Mouse (Mus musculus): Measurements from ENCODE around the gene Ssh3. TPM values are rescaled to one million over a fixed set of nuclear protein-coding genes. Genes with fewer than 3 reads are reported as not detected.
"Not testable (repeated sequence)": the region's sequence is repeated elsewhere in the genome, so short reads cannot be mapped to it uniquely, and the experiment has no call there.

Gene Ssh3
- polyA plus RNA-seq, 1 experiment from 2014 or later: 14.0 TPM

DNA sequence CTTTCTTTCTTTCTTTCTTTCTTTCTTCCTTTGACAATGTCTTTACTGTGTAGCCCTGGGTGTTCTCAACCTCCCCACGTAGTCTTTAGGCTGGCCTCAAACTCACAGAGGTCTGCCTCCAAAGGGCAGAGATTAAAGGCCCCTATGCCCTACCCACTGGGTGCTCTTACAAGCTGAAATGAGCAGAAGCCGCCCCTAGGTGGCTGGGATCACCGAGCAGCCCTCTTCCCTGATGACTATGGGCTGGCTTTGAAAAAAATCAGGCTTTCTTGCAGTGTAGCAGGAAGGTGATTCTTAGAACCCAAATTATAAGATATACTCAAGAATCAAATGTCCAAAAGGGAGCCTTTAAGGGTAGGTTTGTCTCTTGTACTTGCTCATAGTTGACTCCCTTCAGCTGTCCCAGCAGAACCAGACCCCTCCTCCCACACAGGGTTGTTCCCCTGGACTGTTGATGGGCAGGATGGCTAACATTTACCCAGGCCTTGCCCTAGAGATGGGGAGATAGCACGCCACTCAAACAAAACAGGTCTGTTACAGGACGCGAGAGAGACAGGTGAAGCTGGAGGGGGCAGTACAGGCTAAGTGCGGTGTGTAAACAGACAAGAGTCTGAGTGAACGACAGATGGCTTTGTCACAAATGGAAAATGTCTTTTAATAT is 7.8 kb downstream of the Ssh3 start:
- Histone ChIP-seq H3K9me3 (ENCODE audit: control insufficient read depth, low read length) (no peaks in the 10 kb centered on the region), H3K4me1 (ENCODE audit: control insufficient read depth, insufficient read depth, low read length) (0 out of 2 replicates have a peak, but pooled peaks cover 2% of the 10 kb centered on the region), H3K36me3 (ENCODE audit: control insufficient read depth, insufficient read depth, low read length) (no peaks in the 10 kb centered on the region), H3K27me3 (ENCODE audit: control insufficient read depth, insufficient read depth, low read length) (no peaks in the 10 kb centered on the region), H3K9ac (replicated peaks; ENCODE audit: low read depth, low read length) (no peak overlapping the region), H3K27ac (ENCODE audit: low read depth, low read length) (no peak overlapping the region), H3K4me3 (ENCODE audit: low read depth, low read length) (no peak overlapping the region), H3K4me2 (ENCODE audit: low read depth, low read length) (no peak overlapping the region)
- 62% methylated on average over 8 of the region's 8 CpGs for WGBS
- no peak for ATAC-seq (ENCODE audit: low read depth)

DNA sequence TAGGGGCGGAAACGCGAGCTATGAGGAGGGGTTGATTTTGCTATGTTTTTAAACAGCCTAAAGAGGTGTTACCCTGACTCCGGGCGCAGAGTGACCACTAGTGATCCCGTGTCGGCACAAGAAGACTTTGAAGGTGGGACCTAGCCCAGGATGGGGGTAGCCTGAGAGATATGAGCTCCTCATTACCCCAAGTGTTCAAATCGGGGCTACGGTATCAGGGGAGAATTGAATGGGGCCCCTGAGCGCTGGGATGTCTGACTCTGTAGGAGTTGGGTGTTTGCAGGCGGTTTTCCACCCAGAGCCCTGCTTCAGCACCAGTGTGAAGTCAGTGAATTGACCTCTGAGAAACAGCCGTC is 11.1 kb downstream of the Ssh3 start:
- 17% methylated on average over 12 of the region's 12 CpGs for WGBS
- Histone ChIP-seq H3K27ac (ENCODE audit: low read depth, low read length) (no peak overlapping the region), H3K4me1 (ENCODE audit: control insufficient read depth, insufficient read depth, low read length) (0 out of 2 replicates have a peak, but pooled peaks cover 2% of the 10 kb centered on the region), H3K9ac (replicated peaks; ENCODE audit: low read depth, low read length) (peak overlapping the region; percentile 25; the same call in 1 of the 2 replicates), H3K36me3 (ENCODE audit: control insufficient read depth, insufficient read depth, low read length) (no peaks in the 10 kb centered on the region), H3K4me2 (ENCODE audit: low read depth, low read length) (peak overlapping the region; percentile 84), H3K9me3 (ENCODE audit: control insufficient read depth, low read length) (no peaks in the 10 kb centered on the region), H3K27me3 (ENCODE audit: control insufficient read depth, insufficient read depth, low read length) (no peaks in the 10 kb centered on the region), H3K4me3 (ENCODE audit: low read depth, low read length) (peak overlapping the region; percentile 51)
- ATAC-seq (ENCODE audit: low read depth): no peak

DNA sequence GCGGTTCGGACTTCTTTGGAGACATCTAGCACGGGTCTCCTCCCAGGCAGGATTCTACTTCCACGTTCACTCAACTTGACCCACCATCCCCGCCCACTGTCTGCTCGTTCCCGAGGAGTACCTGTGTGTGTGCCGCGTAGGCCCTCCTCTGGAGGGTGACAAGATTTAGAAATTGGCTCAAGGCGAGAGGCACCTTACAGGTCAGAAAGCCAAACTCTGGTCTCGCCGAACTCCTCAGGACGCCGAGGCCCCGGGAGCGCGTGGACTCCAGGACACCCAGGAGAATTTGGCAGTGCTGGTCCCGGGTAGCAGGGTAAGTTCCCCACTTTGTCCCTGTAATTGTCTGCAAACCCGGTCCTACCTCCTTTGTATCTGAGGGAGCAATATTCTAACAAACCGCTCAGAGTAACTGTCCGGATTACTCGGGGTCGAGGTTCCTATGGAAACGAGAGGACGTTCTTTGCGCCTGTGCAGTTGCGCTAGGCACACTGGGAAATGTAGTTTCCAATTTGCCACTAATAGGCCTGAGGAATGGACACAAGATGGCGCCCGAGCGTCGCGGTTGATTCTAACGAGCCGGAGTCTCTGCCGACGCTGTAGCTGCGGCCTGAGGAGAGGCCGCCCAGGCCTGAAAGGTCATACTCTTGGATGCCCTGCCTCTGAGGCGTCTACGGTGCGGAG is 11.6 kb downstream of the Ssh3 start:
- Histone ChIP-seq H3K27ac (ENCODE audit: low read depth, low read length) (no peak overlapping the region), H3K27me3 (ENCODE audit: control insufficient read depth, insufficient read depth, low read length) (no peaks in the 10 kb centered on the region), H3K9me3 (ENCODE audit: control insufficient read depth, low read length) (no peaks in the 10 kb centered on the region), H3K4me3 (ENCODE audit: low read depth, low read length) (peak overlapping the region; percentile 51), H3K4me1 (ENCODE audit: control insufficient read depth, insufficient read depth, low read length) (0 out of 2 replicates have a peak, but pooled peaks cover 2% of the 10 kb centered on the region), H3K9ac (replicated peaks; ENCODE audit: low read depth, low read length) (peak overlapping the region; percentile 50), H3K36me3 (ENCODE audit: control insufficient read depth, insufficient read depth, low read length) (no peaks in the 10 kb centered on the region), H3K4me2 (ENCODE audit: low read depth, low read length) (peak overlapping the region; percentile 84)
- ATAC-seq (ENCODE audit: low read depth): peak; percentile 93
- under 1% methylated on average over 41 of the region's 41 CpGs for WGBS

DNA sequence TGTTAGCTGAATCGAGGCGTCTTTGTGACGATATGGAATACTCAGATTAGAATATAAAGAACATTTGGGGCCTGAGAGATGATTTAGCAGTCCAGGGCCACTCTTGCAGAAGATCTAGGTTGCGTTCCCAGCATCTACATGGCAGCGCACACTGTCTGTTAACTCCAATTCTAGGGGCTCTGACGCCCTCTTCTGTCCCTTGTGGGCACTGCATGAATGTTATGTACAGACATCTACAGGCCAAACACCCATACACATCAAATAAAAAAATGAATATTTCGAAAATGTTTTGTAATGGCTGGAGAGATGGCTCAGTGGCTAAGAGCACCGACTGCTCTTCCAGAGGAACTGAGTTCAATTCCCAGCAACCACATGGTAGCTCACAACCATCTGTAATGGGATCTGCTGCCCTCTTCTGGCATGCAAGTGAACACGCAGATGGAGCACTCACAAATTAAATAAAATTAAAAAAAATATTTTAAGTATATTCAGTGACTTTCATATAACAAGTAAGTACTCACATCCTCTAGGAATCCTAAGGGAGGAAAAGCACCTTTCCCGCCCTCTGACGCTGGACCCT is 13.3 kb downstream of the Ssh3 start:
- no peak overlapping the region for H3K27ac ChIP-seq (ENCODE audit: low read depth, low read length)
- no peaks in the 10 kb centered on the region for H3K9me3 ChIP-seq (ENCODE audit: control insufficient read depth, low read length)
- no peak overlapping the region for H3K4me2 ChIP-seq (ENCODE audit: low read depth, low read length)
- no peaks in the 10 kb centered on the region for H3K36me3 ChIP-seq (ENCODE audit: control insufficient read depth, insufficient read depth, low read length)
- H3K27me3 ChIP-seq (ENCODE audit: control insufficient read depth, insufficient read depth, low read length): no peaks in the 10 kb centered on the region
- H3K4me3 ChIP-seq (ENCODE audit: low read depth, low read length): no peak overlapping the region
- H3K4me1 ChIP-seq (ENCODE audit: control insufficient read depth, insufficient read depth, low read length): 0 out of 2 replicates have a peak, but pooled peaks cover 2% of the 10 kb centered on the region
- ATAC-seq (ENCODE audit: low read depth): no peak
- 75% methylated on average over 11 of the region's 11 CpGs for WGBS
- no peak overlapping the region for H3K9ac ChIP-seq (replicated peaks; ENCODE audit: low read depth, low read length)

DNA sequence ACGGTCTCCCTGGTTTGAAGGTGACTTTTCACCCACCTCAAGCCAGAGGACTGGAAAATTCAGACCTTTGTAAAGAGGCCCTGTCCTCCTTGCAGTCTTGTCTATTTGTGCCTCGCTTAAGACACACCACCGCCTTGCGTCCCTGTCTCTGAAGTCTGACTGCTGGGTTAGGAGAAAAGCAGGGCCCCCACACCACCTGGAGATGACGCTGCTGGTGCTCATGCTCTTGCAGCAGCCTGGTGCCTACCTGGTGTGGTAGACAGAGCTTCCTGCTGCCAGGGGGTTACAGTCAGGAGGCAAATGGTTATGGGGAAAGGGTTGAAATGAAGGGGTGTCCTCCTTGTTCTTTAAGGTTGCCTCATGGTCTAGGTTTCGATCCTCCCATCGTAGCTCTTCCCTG is 14.8 kb downstream of the Ssh3 start:
- 92% methylated on average over 7 of the region's 7 CpGs for WGBS
- no peak overlapping the region for H3K4me3 ChIP-seq (ENCODE audit: low read depth, low read length)
- H3K9ac ChIP-seq (replicated peaks; ENCODE audit: low read depth, low read length): no peak overlapping the region
- no peak overlapping the region for H3K27ac ChIP-seq (ENCODE audit: low read depth, low read length)
- H3K4me1 ChIP-seq (ENCODE audit: control insufficient read depth, insufficient read depth, low read length): 0 out of 2 replicates have a peak, but pooled peaks cover 2% of the 10 kb centered on the region
- H3K4me2 ChIP-seq (ENCODE audit: low read depth, low read length): no peak overlapping the region
- H3K36me3 ChIP-seq (ENCODE audit: control insufficient read depth, insufficient read depth, low read length): no peaks in the 10 kb centered on the region
- H3K9me3 ChIP-seq (ENCODE audit: control insufficient read depth, low read length): no peaks in the 10 kb centered on the region
- no peaks in the 10 kb centered on the region for H3K27me3 ChIP-seq (ENCODE audit: control insufficient read depth, insufficient read depth, low read length)
- no peak for ATAC-seq (ENCODE audit: low read depth)

DNA sequence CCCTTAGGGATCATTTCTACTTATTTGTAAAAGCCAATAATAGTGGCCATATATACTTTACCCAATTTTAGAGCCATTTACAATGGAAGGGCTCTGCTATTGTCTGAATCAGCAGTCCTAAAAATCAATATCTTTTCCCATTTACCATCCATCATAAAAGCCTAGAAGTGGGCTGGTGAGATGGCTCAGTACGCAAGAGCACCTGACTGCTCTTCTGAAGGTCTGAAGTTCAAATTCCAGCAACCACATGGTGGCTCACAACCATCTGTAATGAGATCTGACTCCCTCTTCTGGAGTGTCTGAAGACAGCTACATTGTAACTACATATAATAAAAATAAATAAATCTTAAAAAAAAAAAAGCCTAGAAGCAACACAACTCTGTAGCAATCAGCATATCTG is 20.3 kb downstream of the Ssh3 start:
- H3K27ac ChIP-seq (ENCODE audit: low read depth, low read length); ATAC-seq (ENCODE audit: low read depth); H3K36me3 ChIP-seq (ENCODE audit: control insufficient read depth, insufficient read depth, low read length); H3K4me3 ChIP-seq (ENCODE audit: low read depth, low read length); H3K9me3 ChIP-seq (ENCODE audit: control insufficient read depth, low read length); H3K27me3 ChIP-seq (ENCODE audit: control insufficient read depth, insufficient read depth, low read length); H3K4me2 ChIP-seq (ENCODE audit: low read depth, low read length); H3K4me1 ChIP-seq (ENCODE audit: control insufficient read depth, insufficient read depth, low read length); H3K9ac ChIP-seq (replicated peaks; ENCODE audit: low read depth, low read length): not testable (repeated sequence)
- WGBS: 65% methylated on average over 1 of the region's 1 CpGs

DNA sequence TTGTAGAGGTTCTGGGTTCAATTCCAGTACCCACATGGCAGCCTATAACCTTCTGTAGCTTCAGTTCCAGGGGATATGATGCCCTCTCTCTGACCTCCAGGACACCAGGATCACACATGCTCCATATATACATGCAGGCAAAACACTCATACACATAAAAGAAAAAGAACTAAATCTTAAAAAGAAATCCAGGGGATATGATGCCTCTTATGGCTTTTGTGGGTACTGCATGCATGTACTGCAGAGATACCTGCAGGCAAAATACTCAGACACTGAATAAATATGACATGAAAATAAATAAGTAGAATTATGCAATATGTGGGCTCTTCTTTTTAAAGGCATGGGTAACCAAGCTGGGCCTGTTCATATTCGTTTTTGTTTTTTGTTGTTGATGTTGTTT is 22.0 kb downstream of the Ssh3 start:
- Histone ChIP-seq H3K4me3 (ENCODE audit: low read depth, low read length) (no peak overlapping the region), H3K27ac (ENCODE audit: low read depth, low read length) (no peak overlapping the region), H3K27me3 (ENCODE audit: control insufficient read depth, insufficient read depth, low read length) (no peaks in the 10 kb centered on the region), H3K9ac (replicated peaks; ENCODE audit: low read depth, low read length) (no peak overlapping the region), H3K9me3 (ENCODE audit: control insufficient read depth, low read length) (no peaks in the 10 kb centered on the region), H3K36me3 (ENCODE audit: control insufficient read depth, insufficient read depth, low read length) (no peaks in the 10 kb centered on the region), H3K4me2 (ENCODE audit: low read depth, low read length) (no peak overlapping the region), H3K4me1 (ENCODE audit: control insufficient read depth, insufficient read depth, low read length) (no peaks in the 10 kb centered on the region)
- no peak for ATAC-seq (ENCODE audit: low read depth)
- WGBS: 57% methylated on average over 1 of the region's 1 CpGs

DNA sequence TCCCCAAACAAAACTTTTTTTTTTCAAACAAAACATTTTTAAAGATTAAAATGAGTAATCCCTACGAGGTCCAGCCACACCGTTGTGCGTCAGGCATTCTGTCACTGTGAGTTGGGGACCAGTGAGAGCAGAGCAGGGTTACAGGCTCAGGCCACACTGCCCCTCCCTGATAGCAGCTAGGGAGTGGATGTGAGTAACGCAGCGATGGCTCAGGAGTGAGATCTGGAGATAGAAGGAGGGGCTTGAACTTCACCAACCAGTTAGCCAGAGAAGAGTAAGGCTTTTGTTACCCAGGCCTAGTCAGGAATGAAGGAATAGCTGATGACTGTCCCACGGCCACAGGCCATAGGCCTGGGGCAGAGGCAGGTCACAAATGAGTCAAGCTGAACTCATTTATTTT is 24.2 kb downstream of the Ssh3 start:
- Histone ChIP-seq H3K4me2 (ENCODE audit: low read depth, low read length) (no peak overlapping the region), H3K9me3 (ENCODE audit: control insufficient read depth, low read length) (no peaks in the 10 kb centered on the region), H3K4me3 (ENCODE audit: low read depth, low read length) (no peak overlapping the region), H3K9ac (replicated peaks; ENCODE audit: low read depth, low read length) (no peak overlapping the region), H3K4me1 (ENCODE audit: control insufficient read depth, insufficient read depth, low read length) (no peaks in the 10 kb centered on the region), H3K27ac (ENCODE audit: low read depth, low read length) (no peak overlapping the region), H3K27me3 (ENCODE audit: control insufficient read depth, insufficient read depth, low read length) (no peaks in the 10 kb centered on the region), H3K36me3 (ENCODE audit: control insufficient read depth, insufficient read depth, low read length) (no peaks in the 10 kb centered on the region)
- WGBS: 81% methylated on average over 6 of the region's 6 CpGs
- no peak for ATAC-seq (ENCODE audit: low read depth)

DNA sequence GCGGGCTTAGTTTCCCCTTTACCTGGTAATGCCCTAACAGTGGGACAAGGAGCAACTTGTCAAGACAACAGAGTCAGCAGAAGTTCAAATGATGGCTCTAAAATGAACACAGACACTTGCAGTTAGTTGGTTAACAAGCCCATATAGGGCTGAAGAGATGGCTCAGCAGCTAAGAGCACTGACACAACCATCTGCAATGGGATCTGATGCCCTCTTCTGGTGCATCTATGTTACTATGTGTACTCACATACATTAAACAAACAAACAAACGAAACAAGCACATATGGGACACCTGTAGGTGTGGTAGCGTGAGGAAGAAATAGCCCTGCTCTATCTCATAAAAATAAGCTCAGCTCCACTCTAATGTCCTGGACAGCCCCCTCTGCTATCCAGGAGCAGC is 26.6 kb downstream of the Ssh3 start:
- H3K27ac ChIP-seq (ENCODE audit: low read depth, low read length): no peak overlapping the region
- H3K27me3 ChIP-seq (ENCODE audit: control insufficient read depth, insufficient read depth, low read length): no peaks in the 10 kb centered on the region
- H3K4me1 ChIP-seq (ENCODE audit: control insufficient read depth, insufficient read depth, low read length): no peaks in the 10 kb centered on the region
- 67% methylated on average over 3 of the region's 3 CpGs for WGBS
- H3K9ac ChIP-seq (replicated peaks; ENCODE audit: low read depth, low read length): no peak overlapping the region
- no peak overlapping the region for H3K4me2 ChIP-seq (ENCODE audit: low read depth, low read length)
- no peaks in the 10 kb centered on the region for H3K36me3 ChIP-seq (ENCODE audit: control insufficient read depth, insufficient read depth, low read length)
- no peak for ATAC-seq (ENCODE audit: low read depth)
- no peaks in the 10 kb centered on the region for H3K9me3 ChIP-seq (ENCODE audit: control insufficient read depth, low read length)
- H3K4me3 ChIP-seq (ENCODE audit: low read depth, low read length): no peak overlapping the region

Data from neural tube, embryonic 14.5 days (tissue).